Mouse (Mus musculus): ENCODE results near the gene Nuf2. TPM values are rescaled to one million over a fixed set of nuclear protein-coding genes. Genes with fewer than 3 reads are reported as not detected.

Nuf2 gene
- polyA plus RNA-seq (2015; fragmentation: Nextera tagmentation; extraction: Ambion mirVana): 41.6 and 44.1 TPM in 2 replicates

DNA sequence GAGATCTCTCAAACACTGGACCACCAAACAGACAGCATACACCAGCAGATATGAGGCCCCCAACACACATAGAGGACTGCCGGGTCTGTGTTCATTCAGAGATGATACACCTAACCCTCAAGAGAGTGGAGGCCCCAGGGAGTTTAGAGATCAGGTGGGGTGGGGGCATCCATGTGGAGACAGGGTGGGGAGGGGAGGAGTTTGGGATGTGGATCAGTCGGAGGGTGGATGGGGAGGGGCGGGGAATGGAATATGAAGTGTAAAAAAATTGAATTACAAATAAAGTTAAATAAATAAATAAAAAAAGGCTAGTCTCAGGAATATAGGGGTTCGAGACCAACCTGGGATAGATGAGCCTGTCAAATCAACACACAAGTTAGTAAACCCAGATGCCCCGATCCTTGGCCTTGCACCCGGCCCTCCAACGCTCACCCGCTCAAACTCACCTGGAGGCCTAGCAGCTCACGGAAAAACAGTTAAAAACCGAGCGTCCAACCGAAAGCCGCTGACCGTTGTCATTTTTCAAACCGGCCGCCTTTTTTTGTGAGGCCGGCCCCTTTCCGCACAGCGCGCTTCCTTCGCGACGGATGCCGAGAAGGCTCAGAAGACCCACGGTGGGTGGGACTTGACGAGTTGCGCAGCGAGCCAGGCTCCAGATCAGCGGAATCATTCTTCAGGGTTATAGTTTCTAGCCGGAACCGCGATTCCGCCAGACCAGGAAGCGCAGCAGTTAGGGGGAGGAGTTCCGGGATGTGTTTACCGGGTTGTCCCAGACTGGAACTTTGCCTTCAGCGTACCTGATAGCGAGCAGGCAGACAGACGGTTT lies at the start of gene Nuf2:
Gene Nuf2 (minus strand): TSS at position 589 of the 826 bp plus-strand sequence.
- H3K4me1 ChIP-seq (replicated peaks): peaks cover 16% of the 10 kb centered on the region
- H3K4me3 ChIP-seq: peak within 1 kb of the TSS; percentile 77
- peak within 1 kb of the TSS; percentile 58 for H3K9ac ChIP-seq
- H3K27ac ChIP-seq: peak within 1 kb of the TSS; percentile 85
- ATAC-seq (replicated peaks; ENCODE audit: insufficient number of reproducible peaks, insufficient read depth, low FRiP score, low read depth): peak; percentile 97
- H3K4me2 ChIP-seq: peak within 1 kb of the TSS; percentile 78
- under 1% methylated on average over 39 of the region's 39 CpGs for WGBS
- no peaks in the 10 kb centered on the region for H3K27me3 ChIP-seq
- peaks cover 12% of the 10 kb centered on the region; the same call in 1 of the 2 replicates for H3K36me3 ChIP-seq
- H3K9me3 ChIP-seq (replicated peaks): no peaks in the 10 kb centered on the region

DNA sequence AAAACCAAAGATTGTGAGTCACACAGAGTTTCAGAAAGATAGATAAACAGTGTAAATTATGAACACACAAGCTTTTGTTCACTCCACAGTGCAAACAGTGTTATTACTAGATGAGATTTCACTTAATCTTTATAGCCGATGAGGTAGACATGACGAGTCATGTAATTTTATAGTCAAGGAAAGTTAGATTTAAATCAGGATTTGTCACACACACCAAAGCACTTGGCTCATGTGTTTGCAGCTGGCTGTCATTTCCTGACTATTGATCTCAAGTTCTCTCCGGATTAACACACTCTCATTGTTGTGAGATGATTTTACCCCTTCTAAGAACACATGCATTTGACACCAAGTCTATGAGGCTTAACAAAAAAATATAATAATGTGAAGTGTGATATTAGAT lies 48.3 kb upstream of the Nuf2 start:
- Histone ChIP-seq H3K9me3 (replicated peaks) (no peaks in the 10 kb centered on the region), H3K4me1 (replicated peaks) (no peaks in the 10 kb centered on the region), H3K4me3 (no peak overlapping the region), H3K36me3 (no peaks in the 10 kb centered on the region), H3K4me2 (no peak overlapping the region), H3K27me3 (no peaks in the 10 kb centered on the region), H3K27ac (no peak overlapping the region), H3K9ac (no peak overlapping the region)
- no peak for ATAC-seq (replicated peaks; ENCODE audit: insufficient number of reproducible peaks, insufficient read depth, low FRiP score, low read depth)
- WGBS: 65% methylated on average over 3 of the region's 3 CpGs

GRCm38 (mm10) chr1:169574136-169574535 lies 42.9 kb upstream of the Nuf2 start:
- no peak overlapping the region for H3K9ac ChIP-seq
- H3K36me3 ChIP-seq: no peaks in the 10 kb centered on the region
- no peaks in the 10 kb centered on the region for H3K9me3 ChIP-seq (replicated peaks)
- H3K4me1 ChIP-seq (replicated peaks): no peaks in the 10 kb centered on the region
- H3K27ac ChIP-seq: no peak overlapping the region
- no peak overlapping the region for H3K4me3 ChIP-seq
- no peak for ATAC-seq (replicated peaks; ENCODE audit: insufficient number of reproducible peaks, insufficient read depth, low FRiP score, low read depth)
- no peaks in the 10 kb centered on the region for H3K27me3 ChIP-seq
- no peak overlapping the region for H3K4me2 ChIP-seq

GRCm38 (mm10) chr1:169555621-169556020 lies 24.4 kb upstream of the Nuf2 start:
- Histone ChIP-seq H3K27me3 (no peaks in the 10 kb centered on the region), H3K36me3 (no peaks in the 10 kb centered on the region), H3K4me1 (replicated peaks) (no peaks in the 10 kb centered on the region), H3K4me2 (no peak overlapping the region), H3K9me3 (replicated peaks) (no peaks in the 10 kb centered on the region), H3K9ac (no peak overlapping the region), H3K27ac (no peak overlapping the region), H3K4me3 (no peak overlapping the region)
- no peak for ATAC-seq (replicated peaks; ENCODE audit: insufficient number of reproducible peaks, insufficient read depth, low FRiP score, low read depth)
- WGBS: 36% methylated on average over 2 of the region's 2 CpGs

DNA sequence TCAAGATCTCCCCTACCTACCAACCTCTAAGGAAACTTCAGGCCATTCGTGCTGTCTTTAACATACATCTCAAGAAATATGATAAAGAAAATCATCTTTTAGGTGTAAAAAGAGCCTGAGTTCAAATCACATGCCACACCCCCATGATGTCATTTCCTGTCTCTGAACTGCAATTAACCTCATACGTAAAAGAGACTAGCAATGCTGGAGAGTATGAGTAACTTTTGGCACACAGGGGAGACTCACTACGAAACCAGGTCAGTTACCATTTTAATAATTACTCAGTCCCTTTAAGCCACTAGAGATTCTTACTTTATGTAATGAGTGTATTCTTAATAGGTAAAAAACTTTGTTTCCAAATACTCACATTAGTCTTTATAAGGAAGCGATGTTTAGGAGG lies 23.8 kb upstream of the Nuf2 start:
- H3K27me3 ChIP-seq: no peaks in the 10 kb centered on the region
- no peak overlapping the region for H3K4me3 ChIP-seq
- no peak overlapping the region for H3K4me2 ChIP-seq
- no peak overlapping the region for H3K27ac ChIP-seq
- no peaks in the 10 kb centered on the region for H3K4me1 ChIP-seq (replicated peaks)
- H3K9ac ChIP-seq: no peak overlapping the region
- ATAC-seq (replicated peaks; ENCODE audit: insufficient number of reproducible peaks, insufficient read depth, low FRiP score, low read depth): no peak
- WGBS: 70% methylated on average over 4 of the region's 4 CpGs
- H3K36me3 ChIP-seq: no peaks in the 10 kb centered on the region
- H3K9me3 ChIP-seq (replicated peaks): no peaks in the 10 kb centered on the region

GRCm38 (mm10) chr1:169553446-169553845 lies 22.2 kb upstream of the Nuf2 start:
- Histone ChIP-seq H3K4me3 (no peak overlapping the region), H3K4me2 (no peak overlapping the region), H3K9ac (no peak overlapping the region), H3K36me3 (no peaks in the 10 kb centered on the region), H3K27me3 (no peaks in the 10 kb centered on the region), H3K9me3 (replicated peaks) (no peaks in the 10 kb centered on the region), H3K4me1 (replicated peaks) (no peaks in the 10 kb centered on the region), H3K27ac (no peak overlapping the region)
- ATAC-seq (replicated peaks; ENCODE audit: insufficient number of reproducible peaks, insufficient read depth, low FRiP score, low read depth): no peak
- WGBS: 67% methylated on average over 7 of the region's 7 CpGs

DNA sequence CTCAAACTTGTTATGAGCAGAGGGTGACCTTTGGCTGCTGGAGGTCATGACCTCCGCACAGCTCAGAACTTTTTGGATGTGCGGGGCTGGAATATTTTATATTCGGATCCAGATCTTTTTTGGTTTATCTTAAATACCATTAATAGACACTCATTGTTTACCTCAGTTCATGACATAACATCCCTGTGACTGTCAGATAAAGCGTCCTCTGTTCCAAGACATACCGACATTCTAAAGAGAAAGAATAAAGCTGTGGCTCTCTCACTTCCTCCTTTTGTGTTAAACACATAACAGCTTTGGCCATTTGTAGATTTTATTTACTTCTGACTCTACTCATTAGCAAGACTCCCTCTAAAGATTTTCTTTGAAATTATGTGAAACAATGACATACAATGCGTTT lies 9.2 kb upstream of the Nuf2 start:
- WGBS: 67% methylated on average over 6 of the region's 6 CpGs
- H3K27me3 ChIP-seq: no peaks in the 10 kb centered on the region
- H3K4me3 ChIP-seq: no peak overlapping the region
- no peaks in the 10 kb centered on the region for H3K9me3 ChIP-seq (replicated peaks)
- H3K27ac ChIP-seq: no peak overlapping the region
- H3K4me2 ChIP-seq: no peak overlapping the region
- H3K9ac ChIP-seq: no peak overlapping the region
- ATAC-seq (replicated peaks; ENCODE audit: insufficient number of reproducible peaks, insufficient read depth, low FRiP score, low read depth): no peak
- no peaks in the 10 kb centered on the region for H3K4me1 ChIP-seq (replicated peaks)
- H3K36me3 ChIP-seq: no peaks in the 10 kb centered on the region

DNA sequence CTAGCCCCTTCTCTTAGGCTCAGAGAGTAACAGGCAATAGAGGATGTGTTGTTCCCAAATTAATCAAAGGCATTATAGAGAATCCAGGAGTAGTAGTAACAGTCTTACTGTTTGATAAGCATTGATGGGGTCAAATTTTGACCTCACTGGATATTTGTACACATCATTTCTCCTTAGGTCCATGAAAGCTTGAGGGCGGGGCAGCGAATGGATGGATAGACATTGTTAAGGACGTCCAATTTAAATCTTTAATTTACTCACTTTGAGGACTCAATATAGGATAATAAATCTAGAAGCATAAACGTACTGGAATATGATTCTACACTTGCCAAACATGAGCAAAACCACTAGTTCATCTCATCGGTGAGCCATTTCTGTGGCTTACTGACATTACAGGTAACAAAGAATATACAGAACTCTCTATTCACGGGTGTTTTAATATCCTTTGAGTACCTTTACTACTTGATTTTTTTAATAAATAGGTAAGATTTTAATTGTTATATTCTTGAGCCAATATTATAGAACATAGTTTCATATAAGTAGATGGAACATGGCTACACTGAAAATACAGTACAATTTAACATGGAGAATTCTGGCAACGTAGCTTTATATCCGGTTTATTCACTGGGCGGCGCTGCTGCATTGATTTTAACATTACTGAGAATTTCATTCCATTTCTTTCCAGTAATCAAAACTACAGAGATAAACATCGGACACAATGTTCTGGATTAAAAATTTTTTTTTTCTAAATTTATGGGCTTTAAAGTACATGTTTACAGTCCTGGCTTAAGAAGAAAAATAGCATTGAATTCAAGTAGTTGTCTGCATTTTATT lies 655 bp upstream of the Nuf2 start:
- no peaks in the 10 kb centered on the region for H3K27me3 ChIP-seq
- no peak for ATAC-seq (replicated peaks; ENCODE audit: insufficient number of reproducible peaks, insufficient read depth, low FRiP score, low read depth)

DNA sequence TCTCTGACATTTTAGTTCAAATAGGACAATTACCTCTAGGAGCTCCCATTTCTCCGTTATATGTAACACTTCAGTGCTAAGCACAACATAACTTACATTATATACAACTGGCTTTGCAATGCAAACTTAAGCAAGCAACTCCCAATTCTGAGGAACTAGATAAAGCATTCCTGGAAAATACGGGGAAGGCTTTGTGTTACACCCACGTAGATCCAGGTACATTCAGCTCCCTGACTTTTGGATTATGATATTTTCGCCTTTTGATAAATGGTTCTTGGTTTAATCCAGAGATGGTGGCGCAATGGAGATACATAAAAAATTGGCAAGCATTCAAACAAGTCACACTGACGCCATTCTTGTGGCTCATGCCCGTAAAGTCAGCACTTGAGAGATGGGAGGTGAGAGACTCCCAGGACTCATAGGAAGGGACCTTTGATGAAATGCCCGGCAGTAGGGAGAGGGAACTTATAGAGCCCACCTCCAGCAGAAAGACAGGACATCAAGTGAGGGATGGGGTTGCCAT lies 1.2 kb downstream of the Nuf2 start:
- peak overlapping the region; percentile 36; the same call in 1 of the 2 replicates for H3K9ac ChIP-seq
- H3K36me3 ChIP-seq: peaks cover 15% of the 10 kb centered on the region; the same call in 1 of the 2 replicates
- no peak for ATAC-seq (replicated peaks; ENCODE audit: insufficient number of reproducible peaks, insufficient read depth, low FRiP score, low read depth)
- H3K9me3 ChIP-seq (replicated peaks): no peaks in the 10 kb centered on the region
- peak overlapping the region; percentile 69 for H3K4me2 ChIP-seq
- WGBS: 68% methylated on average over 8 of the region's 8 CpGs
- peaks cover 17% of the 10 kb centered on the region for H3K4me1 ChIP-seq (replicated peaks)
- H3K4me3 ChIP-seq: peak overlapping the region; percentile 77
- H3K27me3 ChIP-seq: no peaks in the 10 kb centered on the region
- H3K27ac ChIP-seq: no peak overlapping the region

More for the DNA sequence above, 655 bp upstream of the Nuf2 start:
- H3K4me3 ChIP-seq: peak overlapping the region; percentile 77
- H3K27ac ChIP-seq: peak overlapping the region; percentile 85
- peak overlapping the region; percentile 52 for H3K9ac ChIP-seq
- H3K36me3 ChIP-seq: peaks cover 12% of the 10 kb centered on the region; the same call in 1 of the 2 replicates
- no peaks in the 10 kb centered on the region for H3K9me3 ChIP-seq (replicated peaks)
- WGBS: 6% methylated on average over 11 of the region's 11 CpGs
- H3K4me2 ChIP-seq: peak overlapping the region; percentile 78
- peaks cover 14% of the 10 kb centered on the region for H3K4me1 ChIP-seq (replicated peaks)

- Histone ChIP-seq H3K27ac (no peak overlapping the region), H3K4me1 (replicated peaks) (peaks cover 17% of the 10 kb centered on the region), H3K4me3 (no peak overlapping the region), H3K27me3 (no peaks in the 10 kb centered on the region), H3K4me2 (no peak overlapping the region), H3K36me3 (peaks cover 52% of the 10 kb centered on the region), H3K9me3 (replicated peaks) (no peaks in the 10 kb centered on the region), H3K9ac (no peak overlapping the region)
- 84% methylated on average over 5 of the region's 5 CpGs for WGBS
- no peak for ATAC-seq (replicated peaks; ENCODE audit: insufficient number of reproducible peaks, insufficient read depth, low FRiP score, low read depth)
Measured at GRCm38 (mm10) chr1:169526006-169526680, 5.1 kb downstream of the Nuf2 start.

DNA sequence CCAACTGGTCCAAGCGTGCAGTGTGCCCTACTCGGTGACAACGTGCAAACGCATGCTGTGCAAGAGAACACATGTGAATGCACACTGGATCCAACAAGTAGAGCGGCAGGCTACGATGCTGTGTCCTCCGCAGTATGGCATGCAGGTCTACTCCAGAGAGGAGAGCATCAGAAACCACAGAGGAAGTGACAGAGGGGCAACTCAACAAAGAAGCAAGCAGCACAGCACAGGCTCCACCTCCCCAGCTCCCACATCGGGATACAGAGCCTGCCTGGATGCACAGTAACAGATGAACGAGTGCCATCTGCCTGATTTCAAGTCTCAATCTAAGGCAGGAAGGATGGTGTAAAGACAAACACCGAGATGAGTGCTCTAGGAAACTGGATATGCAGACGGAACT lies 11.9 kb downstream of the Nuf2 start:
- ATAC-seq (replicated peaks; ENCODE audit: insufficient number of reproducible peaks, insufficient read depth, low FRiP score, low read depth): no peak

More for the DNA sequence above, 11.9 kb downstream of the Nuf2 start:
- Histone ChIP-seq H3K27ac (no peak overlapping the region), H3K4me2 (no peak overlapping the region), H3K4me1 (replicated peaks) (no peaks in the 10 kb centered on the region), H3K4me3 (no peak overlapping the region), H3K27me3 (no peaks in the 10 kb centered on the region), H3K9ac (no peak overlapping the region), H3K36me3 (peaks cover 62% of the 10 kb centered on the region), H3K9me3 (replicated peaks) (no peaks in the 10 kb centered on the region)
- 85% methylated on average over 11 of the region's 11 CpGs for WGBS
